Mouse (Mus musculus) bone marrow macrophage, adult 2 months (primary cell): Measurements from ENCODE around the gene Tekt4. TPM values are rescaled to one million over a fixed set of nuclear protein-coding genes. Genes with fewer than 3 reads are reported as not detected.

Experiments used
- H3K27ac ChIP-seq: 2 replicates; pipeline ENCODE4 v1.5.1; 2012; ENCODE audit warnings: low read depth, low read length; ENCODE audit not compliant: insufficient read depth
- H3K4me1 ChIP-seq: 2 replicates; pipeline ENCODE4 v1.6.1; 2012; ENCODE audit warnings: low read length; ENCODE audit not compliant: control insufficient read depth, insufficient read depth
- H3K4me3 ChIP-seq: 2 replicates; pipeline ENCODE4 v1.5.1; 2012; ENCODE audit warnings: mild to moderate bottlenecking, low read length, moderate library complexity; ENCODE audit not compliant: insufficient read depth
- CTCF ChIP-seq: IDR thresholded peaks from 2 replicates; pipeline ENCODE4 v1.5.1; 2012; ENCODE audit warnings: low read depth, mild to moderate bottlenecking, low read length, moderate library complexity
- POLR2A ChIP-seq: IDR thresholded peaks from 2 replicates; pipeline ENCODE4 v1.6.1; 2012; ENCODE audit warnings: mild to moderate bottlenecking, low read depth, low read length, borderline replicate concordance
- polyA plus RNA-seq: library from polyadenylated mRNA; stranded (reverse); fragments of >200 nt; gene quantifications from 2 replicates; pipeline ENCODE4 v1.2.4, GENCODE M21; 2012; ENCODE audit not compliant: missing spikeins, insufficient read depth, insufficient read length

Gene Tekt4
- polyA plus RNA-seq, result not detected in 2 replicates

GRCm38 (mm10) chr17:25454272-25454671, at the start of gene Tekt4:
Gene Tekt4 (plus strand): TSS chr17:25454615.
- H3K4me3 ChIP-seq, result no peak within 1 kb of the TSS
- no peaks in the 10 kb centered on the region for H3K4me1 ChIP-seq
- TF ChIP-seq CTCF, result no peak
- no peak for TF ChIP-seq POLR2A
- no peak within 1 kb of the TSS for H3K27ac ChIP-seq

GRCm38 (mm10) chr17:25405224-25405895, 49.1 kb upstream of the Tekt4 start:
- Histone ChIP-seq H3K4me3 (no peak overlapping the region), H3K4me1 (no peaks in the 10 kb centered on the region), H3K27ac (no peak overlapping the region)
- TF ChIP-seq CTCF, result no peak
- no peak for TF ChIP-seq POLR2A

- H3K4me1 ChIP-seq, result no peaks in the 10 kb centered on the region
- TF ChIP-seq POLR2A, result no peak
- TF ChIP-seq CTCF, result no peak
- no peak overlapping the region for H3K4me3 ChIP-seq
- no peak overlapping the region for H3K27ac ChIP-seq
Measured at GRCm38 (mm10) chr17:25406011-25406441, 48.4 kb upstream of the Tekt4 start.

- Histone ChIP-seq H3K4me1 (no peaks in the 10 kb centered on the region), H3K27ac (no peak overlapping the region), H3K4me3 (no peak overlapping the region)
- no peak for TF ChIP-seq CTCF
- no peak for TF ChIP-seq POLR2A
Measured at GRCm38 (mm10) chr17:25407352-25407751, 47.1 kb upstream of the Tekt4 start.

- no peaks in the 10 kb centered on the region for H3K4me1 ChIP-seq
- no peak overlapping the region for H3K27ac ChIP-seq
- no peak overlapping the region for H3K4me3 ChIP-seq
- no peak for TF ChIP-seq CTCF
- no peak for TF ChIP-seq POLR2A
Measured at GRCm38 (mm10) chr17:25408302-25408999, 46.0 kb upstream of the Tekt4 start.

- no peaks in the 10 kb centered on the region for H3K4me1 ChIP-seq
- no peak for TF ChIP-seq POLR2A
- TF ChIP-seq CTCF, result no peak
- H3K27ac ChIP-seq, result no peak overlapping the region
- H3K4me3 ChIP-seq, result no peak overlapping the region
Measured at GRCm38 (mm10) chr17:25409621-25410020, 44.8 kb upstream of the Tekt4 start.

- TF ChIP-seq POLR2A (no peak), CTCF (no peak)
- no peaks in the 10 kb centered on the region for H3K4me1 ChIP-seq
- H3K27ac ChIP-seq, result no peak overlapping the region
- H3K4me3 ChIP-seq, result no peak overlapping the region
Measured at GRCm38 (mm10) chr17:25410180-25410579, 44.2 kb upstream of the Tekt4 start.

- TF ChIP-seq POLR2A, result no peak
- Histone ChIP-seq H3K27ac (no peak overlapping the region), H3K4me1 (no peaks in the 10 kb centered on the region)
Measured at GRCm38 (mm10) chr17:25410786-25411185, 43.6 kb upstream of the Tekt4 start.

GRCm38 (mm10) chr17:25411251-25411650, 43.2 kb upstream of the Tekt4 start:
- no peak overlapping the region for H3K4me3 ChIP-seq
- H3K27ac ChIP-seq, result no peak overlapping the region
- TF ChIP-seq CTCF (no peak), POLR2A (no peak)
- H3K4me1 ChIP-seq, result no peaks in the 10 kb centered on the region

More at GRCm38 (mm10) chr17:25410786-25411185, 43.6 kb upstream of the Tekt4 start:
- no peak overlapping the region for H3K4me3 ChIP-seq

GRCm38 (mm10) chr17:25414209-25414608, 40.2 kb upstream of the Tekt4 start:
- Histone ChIP-seq H3K4me1 (no peaks in the 10 kb centered on the region), H3K4me3 (no peak overlapping the region), H3K27ac (no peak overlapping the region)
- TF ChIP-seq POLR2A, result no peak
- no peak for TF ChIP-seq CTCF
